Mouse (Mus musculus): ENCODE data around the gene Psmb10.

The Psmb10 gene

DNA sequence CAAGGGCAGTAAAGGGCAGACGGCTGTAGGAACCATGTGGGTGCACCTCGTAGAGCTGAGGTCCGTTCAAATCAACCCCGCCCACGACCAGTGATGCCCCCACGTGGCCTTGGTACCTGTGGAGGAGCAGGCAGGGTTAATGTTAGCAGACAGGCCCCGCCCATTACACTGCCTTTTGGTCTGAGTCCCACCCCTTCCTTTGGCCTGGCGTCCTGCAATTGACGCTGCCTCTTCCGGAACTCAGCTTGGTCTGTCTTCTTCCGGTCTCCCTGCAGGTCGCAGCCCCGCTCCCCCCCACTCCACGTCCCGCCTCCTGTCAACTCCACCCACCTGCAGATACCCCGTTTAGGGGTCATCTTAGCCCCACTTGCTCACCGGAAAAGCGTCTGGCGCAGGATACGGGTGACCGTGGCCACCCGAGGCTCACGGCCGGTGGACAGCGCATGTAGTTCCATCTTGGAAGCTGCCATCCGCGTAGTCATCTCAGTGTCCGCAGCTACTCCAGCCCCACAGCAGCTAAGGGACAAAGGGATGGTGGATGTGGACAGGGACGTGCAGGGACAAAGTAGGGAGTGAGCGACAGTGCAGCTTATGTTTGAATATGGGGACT lies 1.3 kb downstream of the Psmb10 start:
- peak; percentile 87 for DNase-seq

- peak; percentile 39 for DNase-seq
These were observed 2.2 kb downstream of the Psmb10 start for GRCm38 (mm10) chr8:105935863-105936603.

- no peak for DNase-seq
These were observed 3.1 kb downstream of the Psmb10 start for GRCm38 (mm10) chr8:105935105-105935504.

DNA sequence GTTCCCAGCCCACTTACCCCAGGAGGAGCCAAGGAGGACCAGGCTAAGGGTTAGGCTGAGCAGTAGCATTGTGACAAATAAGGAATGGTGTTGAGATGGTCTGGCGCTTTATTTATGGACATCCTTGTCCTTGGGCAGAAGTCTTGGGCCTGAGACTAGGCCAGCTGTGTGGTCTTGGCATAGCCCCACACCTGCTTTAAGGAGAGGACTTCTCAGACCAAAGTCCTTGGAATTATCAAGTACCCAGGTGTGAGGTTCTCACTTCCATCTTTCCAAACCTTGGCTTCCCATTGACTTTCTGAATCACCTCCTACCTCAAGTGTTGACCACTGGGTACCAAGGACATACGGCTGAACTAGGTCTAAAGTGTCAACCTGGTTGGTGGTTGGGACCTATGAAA lies 4.5 kb downstream of the Psmb10 start, which contains the start of gene Ctrl:
Gene Ctrl, minus strand, starts transcription at position 101 of the 400 bp plus-strand sequence.
- no peak for DNase-seq

DNA sequence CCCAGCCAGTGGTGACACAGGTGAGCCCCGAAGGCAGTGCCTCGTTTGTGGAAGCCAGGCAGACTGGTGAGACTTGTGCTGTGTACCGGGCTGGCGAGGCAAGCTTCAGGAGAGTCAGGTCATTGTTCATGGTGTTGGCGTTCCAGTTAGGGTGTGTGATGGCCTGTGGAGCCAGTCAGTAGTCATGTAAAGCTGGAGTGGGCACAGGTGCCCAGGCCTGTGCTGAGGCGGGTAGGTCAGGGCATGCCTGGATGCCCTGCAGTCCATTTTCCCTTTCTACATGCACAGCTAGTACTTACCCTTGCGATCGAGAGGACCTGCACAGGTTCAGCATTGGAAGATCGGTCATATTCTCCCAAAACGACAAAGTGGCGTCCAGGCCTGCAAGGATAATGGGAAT lies 5.7 kb downstream of the Psmb10 start:
- DNase-seq = no peak

- no peak for DNase-seq
These were observed 7.0 kb downstream of the Psmb10 start for GRCm38 (mm10) chr8:105931271-105931670.

GRCm38 (mm10) chr8:105930602-105931001 lies 7.6 kb downstream of the Psmb10 start:
- DNase-seq = peak; percentile 77

DNA sequence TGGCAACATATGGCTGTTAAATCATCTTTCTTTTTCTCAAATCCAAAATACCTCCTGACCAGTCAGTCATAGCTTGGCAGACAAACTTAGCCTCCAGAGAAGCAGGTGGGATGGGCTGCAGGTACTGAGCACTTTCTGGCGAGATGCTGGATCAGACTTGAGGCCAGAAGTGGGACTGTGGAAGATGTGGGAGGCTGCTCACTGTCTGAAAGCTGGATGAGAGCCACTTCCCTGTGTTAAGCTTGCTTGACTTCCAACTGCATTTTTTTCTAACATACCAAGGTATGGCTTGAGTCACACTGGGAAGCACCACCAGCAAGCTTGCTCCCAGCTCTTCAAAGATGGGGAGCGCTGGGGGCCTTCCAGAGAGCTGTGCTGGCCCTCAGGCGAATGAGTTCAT lies 13.1 kb downstream of the Psmb10 start:
- no peak for DNase-seq

DNA sequence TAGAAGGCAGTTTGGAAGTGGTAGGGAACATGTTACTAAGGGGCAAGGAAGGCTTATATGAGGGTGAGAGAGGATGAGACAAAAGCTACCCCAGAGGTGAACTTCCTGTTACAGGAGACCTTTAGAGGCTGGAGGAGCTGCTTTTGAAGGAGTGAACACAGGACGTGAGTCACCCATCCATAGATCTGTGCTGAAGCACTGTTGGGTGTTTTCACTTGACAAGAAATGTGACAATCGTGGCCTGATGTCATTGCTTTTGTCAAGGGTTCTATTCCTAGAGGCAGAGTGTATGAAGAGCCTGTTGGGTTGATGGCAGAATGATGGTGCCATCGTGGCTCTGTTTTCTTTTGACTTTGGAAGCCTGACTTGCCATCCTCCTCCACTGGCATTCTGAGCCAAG lies 18.9 kb downstream of the Psmb10 start:
- DNase-seq = no peak

DNA sequence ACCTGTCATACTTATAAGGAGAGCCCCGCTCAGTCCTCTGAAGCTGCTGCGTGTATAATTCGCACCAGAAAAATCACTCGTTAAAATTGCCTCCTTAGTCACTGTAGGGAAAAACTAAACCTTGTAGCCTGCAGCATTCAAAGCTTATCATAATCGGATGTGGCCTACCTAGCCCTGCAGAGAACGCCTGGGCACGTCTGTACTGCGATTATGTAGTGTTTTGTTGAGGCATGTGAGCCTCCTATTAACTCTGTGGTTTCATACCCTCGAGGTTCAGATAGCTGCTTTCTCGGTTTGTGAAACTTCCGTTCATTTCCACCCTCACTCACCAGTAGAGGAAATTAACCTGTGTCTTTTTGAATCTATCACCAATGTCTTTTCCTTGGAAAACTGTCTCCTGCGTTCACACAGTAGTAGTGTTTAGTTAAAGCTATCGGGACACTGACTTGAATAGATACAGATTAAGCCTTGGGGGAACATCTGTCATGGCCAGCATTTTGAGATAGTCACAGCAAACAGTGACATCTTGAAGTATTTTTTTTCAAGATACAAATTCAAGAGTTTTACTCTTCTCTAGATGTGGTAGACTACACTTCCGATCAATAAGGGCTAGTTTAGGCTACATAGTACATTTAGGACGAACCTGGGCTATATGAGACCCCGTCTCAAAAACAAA lies 37.2 kb downstream of the Psmb10 start:
- DNase-seq = no peak

DNA sequence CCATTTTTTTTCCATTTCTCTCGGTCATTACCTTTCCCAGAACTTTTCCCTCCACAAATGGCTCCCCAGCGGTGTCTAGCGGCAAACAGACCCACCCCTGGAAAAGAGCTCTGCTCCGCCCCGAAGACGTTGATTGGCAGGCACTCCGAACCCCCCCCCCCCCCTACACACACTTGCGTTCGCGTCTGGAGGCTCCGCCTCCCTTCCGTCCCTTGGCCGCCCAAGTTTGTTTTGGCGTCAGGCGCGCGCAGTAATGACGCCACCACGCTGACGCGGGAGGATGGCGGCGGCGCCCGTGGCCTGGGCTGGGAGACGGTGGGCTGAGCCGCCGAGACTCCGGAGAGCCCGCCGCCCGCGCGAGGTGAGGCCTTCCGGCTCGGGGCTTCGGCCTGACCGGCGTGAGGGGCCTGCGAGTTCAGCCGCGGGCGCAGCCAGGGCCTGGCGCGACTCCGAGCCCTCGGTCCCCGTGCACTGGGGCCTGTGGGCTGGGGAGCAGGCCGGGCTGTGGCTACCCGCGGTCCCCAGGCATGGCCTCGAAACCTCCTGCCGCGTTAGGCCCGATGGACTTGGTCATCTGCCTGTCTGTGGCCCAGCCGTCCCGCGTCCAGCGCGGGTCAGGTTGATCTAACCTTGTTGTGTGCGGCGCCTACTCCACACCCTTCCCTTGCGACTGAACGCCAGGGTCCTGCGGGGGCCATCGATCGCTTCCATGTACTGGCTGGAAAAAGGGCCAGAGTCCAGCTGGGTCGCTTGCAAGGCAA lies 37.9 kb downstream of the Psmb10 start, which contains the start of gene Pskh1:
Gene Pskh1, plus strand, starts transcription at position 262 of the 761 bp plus-strand sequence.
- DNase-seq = peak; percentile 90

- no peak for DNase-seq
These were observed 40.3 kb downstream of the Psmb10 start for GRCm38 (mm10) chr8:105897801-105898480.

DNA sequence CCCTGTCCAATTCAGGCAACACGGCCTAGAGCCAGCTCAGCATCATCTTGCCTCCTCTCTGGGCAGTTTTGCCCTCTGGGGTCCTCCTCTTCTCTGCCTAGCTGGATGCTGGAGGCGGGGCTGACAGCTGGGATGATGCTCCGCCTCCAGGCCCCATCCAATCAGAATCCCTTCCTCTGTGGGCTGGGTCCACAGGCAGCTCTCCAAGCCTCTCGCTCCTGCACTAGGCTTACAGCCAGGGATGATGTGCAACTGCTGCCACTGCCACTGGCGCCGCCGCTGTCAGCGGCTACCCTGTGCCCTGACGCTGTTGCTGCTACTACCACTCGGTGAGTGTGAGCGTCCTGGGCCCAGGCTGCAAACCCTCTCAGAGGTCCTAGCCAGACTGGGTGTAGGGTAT lies 44.9 kb downstream of the Psmb10 start, which contains the start of gene Nrn1l:
Gene Nrn1l, plus strand, starts transcription at position 229 of the 400 bp plus-strand sequence.
- DNase-seq = no peak

DNA sequence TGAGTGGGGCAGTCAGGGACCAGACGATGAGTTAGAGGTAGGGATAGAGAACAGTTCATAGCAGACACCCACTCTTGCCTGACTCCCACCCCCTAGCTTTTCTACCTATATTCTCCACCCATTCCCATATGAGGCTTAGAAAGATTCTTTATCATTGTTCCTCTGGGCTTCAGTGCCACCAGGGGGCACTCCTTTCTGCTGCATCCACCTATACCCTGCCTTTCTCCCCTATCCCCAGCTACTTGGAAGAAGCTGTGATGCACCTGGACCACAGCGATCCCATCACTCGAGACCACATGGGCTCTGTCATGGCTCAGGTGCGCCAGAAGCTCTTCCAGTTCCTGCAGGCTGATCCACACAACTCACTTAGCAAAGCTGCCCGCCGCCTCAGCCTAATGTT lies 45.8 kb downstream of the Psmb10 start:
- DNase-seq = no peak

- DNase-seq = no peak
These were observed 47.4 kb downstream of the Psmb10 start for GRCm38 (mm10) chr8:105890870-105891269.

- no peak for DNase-seq
These were observed 48.3 kb downstream of the Psmb10 start for GRCm38 (mm10) chr8:105889756-105890465.

Data from cerebellum, adult 11 months (tissue).